Mouse (Mus musculus) kidney, adult 2 months (tissue): ENCODE results near the gene AC161166.1. TPM values are rescaled to one million over a fixed set of nuclear protein-coding genes. Genes with fewer than 3 reads are reported as not detected.
"Not testable (repeated sequence)": the region's sequence is repeated elsewhere in the genome, so short reads cannot be mapped to it uniquely, and the experiment has no call there.

Experiments used
- DNase-seq: peaks from one replicate; pipeline ENCODE4 v3.0.0; 2021
- H3K27ac ChIP-seq: fragments of 200-500 bp; 2 replicates; pipeline ENCODE4 v1.5.1; 2012; ENCODE audit warnings: low read depth, low read length, control low read depth, inconsistent platforms; ENCODE audit not compliant: insufficient read depth
- H3K27me3 ChIP-seq: fragments of 200-500 bp; replicated peaks from 2 replicates; pipeline ENCODE4 v1.6.1; 2012; ENCODE audit warnings: mild to moderate bottlenecking, moderate library complexity, low read length, inconsistent platforms; ENCODE audit not compliant: control insufficient read depth, insufficient read depth
- H3K36me3 ChIP-seq: fragments of 200-500 bp; 2 replicates; pipeline ENCODE4 v1.6.1; 2012; ENCODE audit warnings: mild to moderate bottlenecking, moderate library complexity, low read length, inconsistent platforms; ENCODE audit not compliant: control insufficient read depth, insufficient read depth
- H3K4me1 ChIP-seq: fragments of 200-500 bp; 2 replicates; pipeline ENCODE4 v1.6.1; 2011; ENCODE audit warnings: low read length; ENCODE audit not compliant: control insufficient read depth, insufficient read depth
- H3K4me3 ChIP-seq: fragments of 200-500 bp; 2 replicates; pipeline ENCODE4 v1.5.1; 2011; ENCODE audit warnings: mild to moderate bottlenecking, low read depth, low read length, control low read depth; ENCODE audit not compliant: insufficient read depth
- CTCF ChIP-seq: fragments of 200-500 bp; conservative IDR thresholded peaks from 2 replicates; pipeline ENCODE4 v1.5.1; 2011; ENCODE audit warnings: low read depth, mild to moderate bottlenecking, control low read depth, low read length, moderate library complexity, mixed read lengths; ENCODE audit not compliant: insufficient read depth, insufficient read length
- POLR2A ChIP-seq: fragments of 200-500 bp; IDR thresholded peaks from one replicate; pipeline ENCODE4 v1.6.1; 2011; ENCODE audit warnings: low read depth, low read length, control low read depth
- WGBS: fragments of 180-500 bp; shearing (Covaris S2); methylation state at CpG from one replicate; pipeline ENCODE4 v1.1.7; 2018; 5-methylcytosine and 5-hydroxymethylcytosine counted together
- polyA plus RNA-seq: library from polyadenylated mRNA; depleted of rRNA; stranded (reverse); fragments of >200 nt; gene quantifications from 2 replicates; pipeline ENCODE4 v1.2.3, GENCODE M21; 2012

The AC161166.1 gene
- polyA plus RNA-seq, 1 experiment: not detected

- WGBS: 76% methylated on average over 12 of the region's 12 CpGs
- H3K27ac ChIP-seq: no peak overlapping the region
- no peaks in the 10 kb centered on the region for H3K36me3 ChIP-seq
- no peak for TF ChIP-seq POLR2A
- no peak for TF ChIP-seq CTCF
- H3K4me1 ChIP-seq: peaks cover 6% of the 10 kb centered on the region
- DNase-seq: no peak
- no peak overlapping the region for H3K4me3 ChIP-seq
- H3K27me3 ChIP-seq: no peaks in the 10 kb centered on the region
These were observed 13.6 kb upstream of the AC161166.1 start for GRCm38 (mm10) chr7:24525686-24526420.

GRCm38 (mm10) chr7:24524978-24525377 is 12.7 kb upstream of the AC161166.1 start:
- H3K4me1 ChIP-seq: peaks cover 6% of the 10 kb centered on the region
- TF ChIP-seq POLR2A (no peak), CTCF (peak; percentile 19; the same call in 1 of the 2 replicates)
- no peaks in the 10 kb centered on the region for H3K27me3 ChIP-seq
- 76% methylated on average over 6 of the region's 6 CpGs for WGBS
- no peak for DNase-seq
- no peak overlapping the region for H3K4me3 ChIP-seq
- H3K27ac ChIP-seq: no peak overlapping the region
- H3K36me3 ChIP-seq: no peaks in the 10 kb centered on the region

- no peaks in the 10 kb centered on the region for H3K36me3 ChIP-seq
- no peak overlapping the region for H3K4me3 ChIP-seq
- H3K27ac ChIP-seq: no peak overlapping the region
- no peak for DNase-seq
- no peaks in the 10 kb centered on the region for H3K4me1 ChIP-seq
- 69% methylated on average over 6 of the region's 6 CpGs for WGBS
- TF ChIP-seq CTCF (no peak), POLR2A (no peak)
- H3K27me3 ChIP-seq: no peaks in the 10 kb centered on the region
These were observed 11.5 kb upstream of the AC161166.1 start for GRCm38 (mm10) chr7:24523723-24524122.

GRCm38 (mm10) chr7:24522805-24523204 is 10.6 kb upstream of the AC161166.1 start:
- Histone ChIP-seq H3K4me3 (no peak overlapping the region), H3K4me1 (no peaks in the 10 kb centered on the region), H3K27ac (no peak overlapping the region), H3K36me3 (no peaks in the 10 kb centered on the region), H3K27me3 (no peaks in the 10 kb centered on the region)
- TF ChIP-seq CTCF (no peak), POLR2A (no peak)
- 53% methylated on average over 5 of the region's 5 CpGs for WGBS
- DNase-seq: no peak

GRCm38 (mm10) chr7:24520054-24520453 is 7.8 kb upstream of the AC161166.1 start:
- H3K27me3 ChIP-seq, H3K4me3 ChIP-seq, H3K4me1 ChIP-seq, H3K36me3 ChIP-seq, H3K27ac ChIP-seq, DNase-seq: not testable (repeated sequence)
- 90% methylated on average over 10 of the region's 10 CpGs for WGBS

GRCm38 (mm10) chr7:24519130-24519529 is 6.9 kb upstream of the AC161166.1 start:
- TF ChIP-seq CTCF (no peak), POLR2A (no peak)
- no peaks in the 10 kb centered on the region for H3K4me1 ChIP-seq
- 50% methylated on average over 3 of the region's 3 CpGs for WGBS
- H3K4me3 ChIP-seq: no peak overlapping the region
- no peak overlapping the region for H3K27ac ChIP-seq
- no peaks in the 10 kb centered on the region for H3K27me3 ChIP-seq
- no peaks in the 10 kb centered on the region for H3K36me3 ChIP-seq
- no peak for DNase-seq

- no peaks in the 10 kb centered on the region for H3K27me3 ChIP-seq
- DNase-seq: no peak
- H3K36me3 ChIP-seq: no peaks in the 10 kb centered on the region
- no peak overlapping the region for H3K27ac ChIP-seq
- no peaks in the 10 kb centered on the region for H3K4me1 ChIP-seq
- no peak overlapping the region for H3K4me3 ChIP-seq
- TF ChIP-seq CTCF: no peak
- no peak for TF ChIP-seq POLR2A
- 68% methylated on average over 6 of the region's 6 CpGs for WGBS
These were observed 5.4 kb upstream of the AC161166.1 start for GRCm38 (mm10) chr7:24517654-24518053.
